Mouse (Mus musculus) lung, postnatal 0 days (tissue): ENCODE results near the gene Traf7.
A peak's percentile ranks its signal among the peaks of the same experiment; 100 is the strongest.

ENCODE experiments used
- CTCF ChIP-seq: IDR thresholded peaks from 2 replicates; pipeline ENCODE4 v1.5.1; 2016; ENCODE audit warnings: antibody characterized with exemption, mild to moderate bottlenecking
- EP300 ChIP-seq: IDR thresholded peaks from 2 replicates; pipeline ENCODE4 v1.6.1; 2016; ENCODE audit warnings: antibody characterized with exemption, mild to moderate bottlenecking, control low read depth

DNA sequence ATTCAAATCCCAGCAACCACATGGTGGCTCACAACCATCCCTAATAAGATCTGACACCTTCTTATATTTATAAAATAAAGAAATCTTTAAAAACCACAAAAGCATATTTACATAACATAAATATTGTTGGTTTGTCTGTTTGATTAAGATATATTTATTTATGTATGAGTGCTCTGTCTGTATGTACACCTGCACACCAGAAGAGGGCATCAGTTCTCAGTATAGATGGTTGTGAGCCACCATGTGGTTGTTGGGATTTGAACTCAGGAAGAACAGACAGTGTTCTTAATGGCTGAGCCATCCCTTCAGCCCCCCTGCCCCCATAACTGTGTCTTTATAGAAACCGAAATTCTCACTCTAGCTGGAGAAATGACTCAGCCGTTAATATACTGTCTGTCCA lies 17.5 kb upstream of the Traf7 start:
- no peak for TF ChIP-seq EP300
- peak; percentile 16 for TF ChIP-seq CTCF
